Mouse (Mus musculus): ENCODE measurements around the gene Aasdh.

The Aasdh gene

DNA sequence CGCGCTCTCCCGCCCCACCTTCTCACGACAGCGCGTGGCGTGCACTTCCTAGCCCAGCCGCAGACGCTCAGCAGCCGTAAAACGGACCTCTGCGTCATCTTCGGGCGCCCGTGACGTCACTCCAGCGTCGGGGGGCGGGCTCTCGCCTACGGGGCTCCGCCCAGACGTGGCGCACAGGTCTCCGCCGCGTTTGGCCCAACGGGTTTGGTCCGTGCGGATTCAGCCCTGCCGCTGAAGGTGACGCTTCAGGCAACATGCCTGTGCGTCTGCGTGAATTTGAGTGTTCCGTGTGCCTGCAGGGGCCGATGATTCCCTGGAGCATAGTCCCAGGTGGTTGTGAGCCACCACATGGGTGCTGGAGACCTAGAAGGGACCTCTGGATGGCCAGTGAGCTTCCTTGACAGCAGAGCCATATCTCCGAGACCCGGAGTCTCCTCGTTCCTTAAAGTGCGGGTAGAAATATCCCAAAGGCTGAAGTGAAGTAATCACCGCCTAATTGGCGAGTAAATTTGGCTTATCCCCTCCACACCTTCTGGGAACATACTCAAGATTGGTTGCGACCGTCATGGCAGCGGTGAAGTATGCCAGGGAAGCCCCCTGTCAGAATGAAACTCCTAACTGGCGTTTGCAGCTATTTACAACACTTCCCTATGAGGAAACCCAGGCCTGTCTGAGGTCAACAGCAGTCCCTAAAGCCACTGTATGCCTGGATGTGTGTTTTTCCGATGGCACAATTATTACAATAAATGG lies at the start of gene Aasdh:
TSS of gene Aasdh (minus strand) at position 110 of the 750 bp plus-strand sequence.
- in situ Hi-C loops (cut with MboI, MseI), result loop anchor here (5.0 kb wide), 1 partner anchor 47 kb away; the partner anchor contains the start of genes Paics and Ppat

GRCm38 (mm10) chr5:76954271-76954900 lies 49.1 kb upstream of the Aasdh start:
- in situ Hi-C loops (cut with MboI, MseI), result loop anchor here (5.0 kb wide), 1 partner anchor 47 kb away; the partner anchor contains the start of gene Aasdh

- in situ Hi-C loops (cut with MboI, MseI), result loop anchor here (5.0 kb wide), 1 partner anchor 46 kb away; the partner anchor contains the start of gene Aasdh
These were observed 48.5 kb upstream of the Aasdh start for GRCm38 (mm10) chr5:76953794-76954193.

DNA sequence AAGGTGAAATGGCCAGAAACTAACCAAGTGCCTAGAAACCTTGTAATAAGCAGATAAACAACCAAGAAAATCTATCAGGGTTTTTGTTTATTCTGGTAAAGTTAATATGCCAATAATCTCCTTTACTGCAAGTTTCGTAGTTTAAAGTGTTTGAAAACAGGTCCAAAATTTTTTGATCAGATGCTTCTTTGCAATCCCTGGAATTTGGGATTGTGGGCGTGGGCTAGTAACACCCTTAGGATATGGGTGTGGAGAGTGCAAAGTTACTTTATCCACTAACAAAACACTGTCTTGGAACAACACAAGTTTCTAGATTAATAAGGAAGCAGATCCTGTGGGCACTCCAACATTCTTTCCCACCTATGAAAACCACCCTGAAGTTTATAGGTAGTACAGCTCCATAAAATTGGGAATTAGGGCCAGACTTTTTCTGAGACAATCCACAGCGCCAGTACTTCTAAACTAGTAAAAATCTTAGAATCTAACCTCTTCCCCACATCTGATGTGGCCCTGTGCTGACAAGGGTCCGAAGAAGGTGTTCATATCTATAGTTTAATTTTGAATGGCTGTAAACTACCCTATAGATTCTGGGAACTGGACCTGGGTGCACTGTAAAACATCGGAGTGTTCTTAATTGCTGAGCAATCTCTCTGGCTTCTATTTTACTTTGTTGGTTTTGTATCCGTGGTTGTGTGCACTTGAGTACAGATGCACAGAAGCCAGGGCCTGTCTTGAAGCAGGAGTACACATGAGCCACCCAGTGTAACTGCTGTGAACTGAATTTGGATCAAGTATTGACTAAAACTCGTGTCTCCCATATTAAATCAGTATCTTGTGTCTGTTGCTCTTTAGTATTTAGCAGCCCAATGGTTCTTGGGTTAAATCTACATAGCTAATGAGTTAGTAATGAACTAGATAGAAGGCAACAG lies 47.1 kb upstream of the Aasdh start:
- in situ Hi-C loops (cut with MboI, MseI), result loop anchor here (5.0 kb wide), 1 partner anchor 45 kb away; the partner anchor contains the start of gene Aasdh

- in situ Hi-C loops (cut with MboI, MseI), result loop anchor here (5.0 kb wide), 1 partner anchor 44 kb away; the partner anchor contains the start of gene Aasdh
These were observed 46.1 kb upstream of the Aasdh start, which contains the start of the genes Paics and Ppat for GRCm38 (mm10) chr5:76951106-76952027. Paics (plus strand) TSS chr5:76951307. Ppat (minus strand) TSS chr5:76951578.

GRCm38 (mm10) chr5:76950343-76951105 lies 45.2 kb upstream of the Aasdh start:
- in situ Hi-C loops (cut with MboI, MseI), result loop anchor here (5.0 kb wide), 1 partner anchor 43 kb away; the partner anchor contains the start of gene Aasdh

DNA sequence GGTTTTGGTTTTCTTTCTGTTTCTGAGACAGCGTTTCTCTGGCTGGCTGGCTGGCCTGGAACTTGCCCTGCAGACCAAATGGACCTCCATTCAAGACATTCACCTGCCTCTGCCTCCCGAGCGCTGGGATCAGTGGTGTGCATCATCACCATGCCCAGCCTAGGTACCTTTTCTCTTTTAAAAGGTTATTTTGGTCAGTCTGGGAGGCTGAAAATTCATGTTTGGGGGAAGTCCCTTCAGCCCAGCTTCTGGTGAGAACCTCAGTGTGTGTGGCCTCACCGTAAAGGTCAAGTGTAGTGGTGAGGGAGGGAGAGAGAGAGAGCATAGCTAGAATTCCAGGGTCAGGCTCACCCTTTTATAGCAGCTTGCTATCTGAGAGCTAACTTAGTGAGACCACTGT lies 42.4 kb upstream of the Aasdh start:
- in situ Hi-C loops (cut with MboI, MseI), result no loop called here

DNA sequence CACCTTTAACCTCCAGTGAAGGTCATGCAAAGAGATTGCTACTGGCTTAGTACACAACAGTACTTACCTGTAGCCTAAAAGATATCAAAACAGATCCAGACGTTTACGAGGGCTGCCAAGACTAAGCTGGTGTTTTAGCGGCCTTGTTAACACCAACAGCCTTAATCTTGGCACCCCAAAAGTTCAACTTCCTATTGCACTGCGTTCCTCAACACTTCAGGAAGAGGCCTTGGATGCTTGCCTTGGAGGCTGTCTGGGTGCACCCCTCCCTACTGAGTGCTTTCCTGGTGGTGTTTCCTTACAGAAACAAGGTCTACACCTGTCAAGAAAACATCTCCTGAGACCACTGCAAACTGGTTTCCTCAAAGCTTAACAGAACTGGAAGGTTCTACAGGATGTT lies 41.8 kb upstream of the Aasdh start:
- in situ Hi-C loops (cut with MboI, MseI), result no loop called here

DNA sequence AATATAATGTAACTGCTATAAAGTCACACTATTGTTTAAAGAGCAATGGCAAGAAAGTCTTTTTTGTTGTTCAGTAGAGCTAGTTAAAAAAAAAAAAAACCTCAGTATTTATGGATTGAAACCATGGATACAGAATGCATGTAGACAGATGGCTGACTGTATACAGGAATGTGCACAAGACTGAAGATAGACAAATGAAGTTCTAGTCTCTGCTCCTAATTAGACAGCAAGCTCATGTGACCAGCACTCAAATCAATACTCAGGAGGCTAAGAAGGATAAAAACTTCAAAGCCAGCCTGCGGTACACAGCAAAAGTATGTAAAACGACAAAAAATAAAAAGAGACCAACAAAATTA lies 40.3 kb upstream of the Aasdh start:
- in situ Hi-C loops (cut with MboI, MseI), result no loop called here

DNA sequence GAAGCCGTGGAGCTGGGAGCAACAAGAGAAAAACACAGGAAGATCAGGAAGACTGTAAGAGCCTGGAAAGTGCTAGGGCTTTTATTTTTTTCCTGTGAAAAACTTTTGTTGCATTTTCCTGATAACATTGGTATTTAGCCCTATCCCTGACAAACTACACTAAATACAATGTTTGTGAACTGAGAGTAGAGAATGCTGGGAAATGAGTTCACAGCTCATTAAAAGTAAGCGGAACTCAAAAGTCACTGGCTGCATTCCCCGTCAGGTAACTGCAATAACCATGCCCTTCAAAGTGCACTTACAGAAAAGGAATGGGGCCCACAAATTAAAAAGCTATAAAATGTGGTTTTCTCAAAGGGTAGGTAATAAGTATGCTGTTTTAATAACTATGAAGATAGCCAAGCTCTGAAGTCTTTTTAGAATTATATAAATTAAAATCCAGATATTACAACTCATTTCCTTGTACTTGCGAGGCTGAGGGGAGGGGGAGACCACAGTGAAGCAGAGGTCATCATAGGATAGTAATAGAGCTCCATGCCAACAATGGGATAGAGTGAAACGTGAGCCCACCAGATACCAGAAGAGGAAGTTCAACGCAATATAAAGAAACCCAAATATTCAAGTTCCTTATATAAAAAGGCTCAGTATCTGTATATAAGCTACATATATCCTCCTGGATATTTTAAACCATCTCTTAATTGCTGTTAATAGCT lies 39.8 kb upstream of the Aasdh start:
- in situ Hi-C loops (cut with MboI, MseI), result no loop called here

DNA sequence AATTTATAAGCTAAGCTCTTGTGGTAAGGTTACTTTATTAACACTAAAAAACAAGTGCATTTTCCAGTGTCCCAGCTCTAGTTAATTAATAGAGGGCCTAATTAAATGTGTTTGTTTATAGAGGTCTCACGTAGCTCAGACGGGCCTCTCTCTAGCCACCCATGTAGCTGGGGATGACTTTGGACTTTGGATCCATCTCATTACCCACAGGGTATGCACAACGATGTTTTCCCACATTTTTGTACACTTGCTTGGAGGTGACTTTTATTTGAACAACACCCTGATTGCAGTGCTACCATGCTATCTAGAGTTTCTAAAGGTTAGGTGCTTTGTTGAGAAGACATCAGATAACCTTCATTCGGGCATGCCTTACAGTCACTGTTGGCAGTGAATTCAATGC lies 37.2 kb upstream of the Aasdh start:
- in situ Hi-C loops (cut with MboI, MseI), result no loop called here

GRCm38 (mm10) chr5:76941975-76942374 lies 36.7 kb upstream of the Aasdh start:
- in situ Hi-C loops (cut with MboI, MseI), result no loop called here

DNA sequence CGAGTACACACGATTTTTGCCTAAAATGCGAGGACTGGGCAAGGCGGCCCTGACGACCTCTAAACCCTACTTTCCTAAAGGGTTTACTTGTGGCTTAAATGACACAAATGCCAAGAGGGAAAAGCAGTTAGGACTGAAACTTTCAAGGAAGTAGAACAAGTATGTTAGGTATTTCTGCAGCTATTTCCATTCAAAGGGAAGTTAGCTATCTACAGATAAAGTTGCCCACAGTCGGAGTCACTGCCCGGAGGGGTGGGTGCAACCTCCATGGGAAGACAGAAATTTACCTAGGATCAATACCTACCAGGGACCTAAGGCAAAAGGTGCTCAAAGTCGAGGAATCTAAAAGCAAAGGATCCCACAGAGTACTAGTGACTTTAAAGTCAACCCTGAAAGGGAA lies 34.4 kb upstream of the Aasdh start:
- in situ Hi-C loops (cut with MboI, MseI), result no loop called here

DNA sequence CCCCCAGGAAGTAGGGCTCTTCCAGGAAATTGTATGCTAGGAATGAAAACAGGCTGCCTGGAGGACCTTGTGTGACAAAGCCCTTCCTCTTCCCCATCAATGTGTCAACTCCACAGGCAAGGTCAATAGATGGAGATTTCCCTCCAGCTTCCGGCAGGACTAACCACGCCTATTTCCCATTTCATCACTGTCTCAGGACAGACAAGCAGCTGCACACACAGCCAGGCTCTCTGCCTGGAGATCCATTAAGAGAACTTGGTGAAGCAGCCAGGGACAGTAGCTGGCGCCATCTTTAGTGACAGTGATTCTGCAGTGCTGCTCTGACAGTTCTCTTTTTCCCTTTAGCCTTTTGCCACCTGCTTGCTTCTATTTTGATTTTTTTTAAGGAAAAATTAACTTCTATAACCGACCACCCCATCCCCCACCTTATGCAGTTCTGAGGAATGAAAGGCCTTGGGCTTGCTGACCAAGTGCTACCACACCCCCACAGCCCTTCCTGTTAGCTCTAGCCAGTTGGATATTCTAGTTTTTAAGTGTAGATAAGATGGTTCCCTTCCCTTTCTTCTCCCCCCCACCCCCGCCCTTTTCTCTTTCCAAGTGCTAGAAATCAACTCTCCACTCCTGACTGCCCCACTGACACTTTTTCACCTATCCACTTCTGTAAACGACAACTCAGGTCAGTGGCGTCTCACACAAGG lies 24.0 kb upstream of the Aasdh start:
- in situ Hi-C loops (cut with MboI, MseI), result no loop called here

- in situ Hi-C loops (cut with MboI, MseI), result no loop called here
These were observed 23.0 kb upstream of the Aasdh start for GRCm38 (mm10) chr5:76928124-76928832.

DNA sequence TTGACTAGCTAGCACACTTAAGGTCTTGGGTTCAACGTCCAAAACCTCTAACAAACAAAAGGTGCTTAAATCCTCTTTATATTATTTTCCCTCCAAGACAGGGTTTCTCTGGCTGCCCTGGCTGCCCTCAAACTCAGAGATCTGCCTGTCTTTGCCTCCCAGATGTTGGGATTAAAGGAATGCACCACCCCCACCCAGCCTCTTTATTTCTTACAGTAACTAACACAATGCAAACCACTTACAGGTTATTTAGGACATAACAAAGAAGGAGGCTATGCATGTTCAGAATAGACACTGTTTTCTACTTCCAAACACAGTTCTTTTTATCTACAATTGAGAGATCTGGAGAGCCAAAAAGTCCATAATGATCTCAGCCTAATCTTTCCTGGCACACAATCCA lies 19.0 kb upstream of the Aasdh start:
- in situ Hi-C loops (cut with MboI, MseI), result loop anchor here (5.0 kb wide), 1 partner anchor 63 kb away; no protein-coding TSS in a partner anchor

DNA sequence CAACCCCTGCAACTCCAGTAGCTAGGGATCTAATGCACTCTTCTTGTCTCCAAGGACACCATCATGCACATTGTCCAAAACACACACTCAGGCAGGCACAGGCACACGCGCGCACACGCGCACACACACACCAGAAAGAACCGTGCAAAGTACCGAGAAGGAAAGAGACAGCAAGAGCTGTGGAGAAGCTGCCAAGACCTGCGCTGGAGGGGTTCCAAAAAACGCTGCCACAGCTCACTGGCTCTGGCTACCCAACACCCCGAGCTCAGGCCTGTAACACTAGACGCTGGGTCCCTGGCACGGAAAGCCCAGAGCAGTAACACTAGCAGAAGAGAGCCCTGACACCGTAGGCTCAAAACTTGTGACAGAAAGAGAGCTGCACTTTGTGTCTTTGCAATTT lies 18.1 kb upstream of the Aasdh start:
- in situ Hi-C loops (cut with MboI, MseI), result loop anchor here (5.0 kb wide), 1 partner anchor 64 kb away; no protein-coding TSS in a partner anchor

- in situ Hi-C loops (cut with MboI, MseI), result loop anchor here (5.0 kb wide), 1 partner anchor 64 kb away; no protein-coding TSS in a partner anchor
These were observed 17.5 kb upstream of the Aasdh start for GRCm38 (mm10) chr5:76922833-76923232.

All from regulatory T cell (primary cell).